Mouse (Mus musculus) G1E (cell line): ENCODE measurements around the gene Stard3. TPM values are rescaled to one million over a fixed set of nuclear protein-coding genes. Genes with fewer than 3 reads are reported as not detected.

Source experiments
- ATAC-seq: 2 replicates; pipeline ENCODE4 v1.8.0; 2016; ENCODE audit warnings: mild to moderate bottlenecking; ENCODE audit not compliant: insufficient number of reproducible peaks, poor library complexity, low FRiP score, severe bottlenecking; ENCODE audit errors: extremely low read depth
- DNase-seq: peaks from one replicate; pipeline ENCODE4 v3.0.0; 2012; ENCODE audit warnings: low spot score
- H3K27me3 ChIP-seq: 2 replicates; pipeline ENCODE4 v1.6.1; 2012; ENCODE audit warnings: mild to moderate bottlenecking, low read length, inconsistent platforms; ENCODE audit not compliant: insufficient read depth
- H3K36me3 ChIP-seq: replicated peaks from 2 replicates; pipeline ENCODE3; 2012; ENCODE audit warnings: mild to moderate bottlenecking, inconsistent platforms
- H3K4me1 ChIP-seq: 2 replicates; pipeline ENCODE4 v1.6.1; 2012; ENCODE audit warnings: low read depth, low read length, inconsistent platforms, mixed read lengths; ENCODE audit not compliant: insufficient read depth
- H3K4me3 ChIP-seq: 2 replicates; pipeline ENCODE4 v1.5.1; 2012; ENCODE audit warnings: low read depth, mild to moderate bottlenecking, inconsistent platforms, low read length, moderate library complexity, mixed read lengths
- H3K9me3 ChIP-seq: replicated peaks from 2 replicates; pipeline ENCODE4 v1.6.1; 2012; ENCODE audit warnings: inconsistent platforms
- CTCF ChIP-seq: IDR thresholded peaks from 2 replicates; pipeline ENCODE4 v1.5.1; 2012; ENCODE audit warnings: low read depth, low read length, inconsistent platforms, mixed read lengths
- GATA1 ChIP-seq: IDR thresholded peaks from 2 replicates; pipeline ENCODE4 v1.6.1; 2012; ENCODE audit warnings: borderline replicate concordance, low read length, inconsistent platforms, mixed read lengths
- GATA2 ChIP-seq: IDR thresholded peaks from 2 replicates; pipeline ENCODE4 v1.6.1; 2012; ENCODE audit warnings: low read depth, low read length, inconsistent platforms, borderline replicate concordance
- POLR2AphosphoS5 ChIP-seq: IDR thresholded peaks from 2 replicates; pipeline ENCODE4 v1.6.1; 2012; ENCODE audit warnings: low read depth, low read length, inconsistent platforms; ENCODE audit not compliant: insufficient replicate concordance
- TAL1 ChIP-seq: conservative IDR thresholded peaks from 2 replicates; pipeline ENCODE4 v1.6.1; 2012; ENCODE audit warnings: low read depth, low read length, inconsistent platforms, mixed read lengths
- polyA plus RNA-seq: library from polyadenylated mRNA; stranded (reverse); fragments of >175 nt; gene quantifications from 2 replicates; pipeline ENCODE4 v1.2.3, GENCODE M21; 2012
- total RNA-seq, 2 experiments: library from RNA; stranded (forward) in 1 of 2; stranded (reverse) in 1 of 2; fragments of 200-1000 nt in 1 of 2; fragments of >200 nt in 1 of 2; fragmentation: Nextera tagmentation in 1 of 2; gene quantifications; 2 replicates each; pipeline ENCODE4 v1.2.3; 2014 to 2017

Stard3 gene
- total and polyA plus RNA-seq, 3 experiments, result 10.9 to 22.9 (median 18.5) TPM

GRCm38 (mm10) chr11:98412797-98413301, 54.7 kb downstream of the Stard3 start:
- no peak for ATAC-seq
- Histone ChIP-seq H3K4me1 (peaks cover 6% of the 10 kb centered on the region; the same call in 1 of the 2 replicates), H3K9me3 (no peaks in the 10 kb centered on the region), H3K36me3 (no peaks in the 10 kb centered on the region), H3K27me3 (peaks cover 45% of the 10 kb centered on the region), H3K4me3 (no peak overlapping the region)
- TF ChIP-seq TAL1 (no peak), GATA2 (no peak), CTCF (no peak), GATA1 (no peak), POLR2AphosphoS5 (no peak)
- DNase-seq, result no peak

DNA sequence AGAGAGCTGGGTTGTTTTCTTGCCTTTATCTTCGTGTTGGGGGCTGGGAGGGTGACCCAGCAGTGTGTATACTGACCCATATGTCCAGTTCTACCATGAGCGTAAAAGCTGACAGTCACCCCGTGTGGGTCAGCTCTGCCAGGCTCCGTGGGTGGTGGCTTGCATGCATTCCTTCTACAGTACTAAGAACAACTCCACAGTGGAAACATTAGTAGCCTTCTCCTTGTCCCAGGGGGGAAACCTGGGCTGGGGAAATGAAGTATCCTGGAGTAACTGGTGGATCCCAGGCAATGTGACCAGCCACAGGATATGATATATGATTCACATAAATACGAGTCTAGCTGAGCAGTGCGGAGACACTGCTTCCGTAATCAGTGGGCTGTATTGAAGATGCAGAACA, 55.6 kb downstream of the Stard3 start:
- ATAC-seq (no peak), DNase-seq (no peak)
- H3K36me3 ChIP-seq, result no peaks in the 10 kb centered on the region
- no peak for TF ChIP-seq CTCF
- no peak for TF ChIP-seq GATA1
- no peak for TF ChIP-seq GATA2
- no peak overlapping the region for H3K4me3 ChIP-seq
- peaks cover 6% of the 10 kb centered on the region; the same call in 1 of the 2 replicates for H3K4me1 ChIP-seq
- peaks cover 45% of the 10 kb centered on the region for H3K27me3 ChIP-seq
- H3K9me3 ChIP-seq, result no peaks in the 10 kb centered on the region

DNA sequence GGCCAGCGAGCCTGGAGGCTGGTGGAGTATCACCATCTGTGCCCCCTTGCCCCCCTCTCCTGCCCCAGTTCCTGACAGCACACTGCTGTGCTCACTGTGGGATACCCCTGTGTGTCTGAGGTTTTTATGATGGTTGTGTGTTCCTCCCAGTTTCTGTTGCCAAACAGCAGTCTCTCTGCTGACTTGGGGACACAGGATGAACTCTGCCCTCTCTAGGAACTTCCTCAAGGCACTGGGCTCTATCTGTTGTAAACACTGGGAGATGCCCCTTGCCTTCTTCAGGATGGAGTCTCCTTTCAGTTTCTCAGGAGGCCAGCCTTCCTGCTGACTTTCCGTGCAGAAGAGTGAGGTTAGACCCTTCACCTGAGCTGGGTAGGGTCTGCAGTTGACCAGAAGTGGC, 56.0 kb downstream of the Stard3 start:
- DNase-seq, result no peak
- Histone ChIP-seq H3K36me3 (no peaks in the 10 kb centered on the region), H3K4me3 (no peak overlapping the region), H3K9me3 (no peaks in the 10 kb centered on the region), H3K4me1 (peaks cover 6% of the 10 kb centered on the region; the same call in 1 of the 2 replicates), H3K27me3 (peaks cover 50% of the 10 kb centered on the region)
- TF ChIP-seq POLR2AphosphoS5, result no peak
- no peak for TF ChIP-seq CTCF
- TF ChIP-seq GATA2, result no peak
- no peak for TF ChIP-seq TAL1
- no peak for TF ChIP-seq GATA1
- no peak for ATAC-seq

DNA sequence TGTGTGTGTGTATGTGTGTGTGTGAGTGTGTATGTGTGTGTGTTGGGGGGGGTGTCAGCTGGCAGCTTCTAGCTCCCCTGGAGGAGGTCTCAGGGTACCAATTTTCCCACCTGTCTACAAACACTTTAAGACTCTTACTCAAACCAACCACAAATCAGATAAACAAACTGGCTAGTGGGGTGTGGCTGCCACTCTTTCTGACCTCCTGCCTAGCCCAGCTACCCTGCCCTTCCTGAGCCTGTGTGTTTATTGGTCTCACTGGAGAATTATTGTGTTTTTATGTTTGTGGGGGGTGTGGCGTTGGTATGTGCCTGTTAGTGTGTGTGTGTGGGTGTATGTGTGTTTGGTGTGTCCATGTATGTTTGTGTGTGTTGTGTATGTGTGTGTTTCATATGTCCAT, 58.9 kb downstream of the Stard3 start:
- Histone ChIP-seq H3K9me3 (no peaks in the 10 kb centered on the region), H3K4me1 (peaks cover 6% of the 10 kb centered on the region; the same call in 1 of the 2 replicates), H3K27me3 (peaks cover 57% of the 10 kb centered on the region), H3K4me3 (no peak overlapping the region), H3K36me3 (no peaks in the 10 kb centered on the region)
- DNase-seq, result no peak
- no peak for ATAC-seq
- no peak for TF ChIP-seq GATA1
- no peak for TF ChIP-seq TAL1
- TF ChIP-seq GATA2, result no peak
- no peak for TF ChIP-seq POLR2AphosphoS5
- no peak for TF ChIP-seq CTCF

DNA sequence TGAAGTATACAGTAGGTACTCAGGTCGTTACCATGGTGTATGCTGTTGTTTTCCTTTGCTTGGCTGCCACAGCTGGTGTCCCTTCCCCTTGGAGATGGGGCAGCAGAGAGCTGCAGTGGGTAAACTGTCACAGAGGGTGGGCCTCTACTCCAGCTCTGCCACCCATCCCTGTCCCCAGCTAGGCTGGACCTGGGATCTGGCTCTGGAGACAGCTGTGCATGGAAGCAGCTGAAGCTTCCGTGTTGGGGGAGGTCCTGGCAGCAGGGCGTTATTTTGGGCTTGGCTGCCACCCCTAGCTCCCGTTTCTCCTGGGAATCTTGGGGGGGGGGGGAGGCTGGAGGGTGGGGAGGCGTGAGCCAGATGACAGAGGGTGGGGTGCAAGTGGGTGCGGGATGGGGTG, 60.1 kb downstream of the Stard3 start:
- no peaks in the 10 kb centered on the region for H3K36me3 ChIP-seq
- ATAC-seq, result no peak
- no peak for DNase-seq
- TF ChIP-seq GATA2 (no peak), TAL1 (no peak), GATA1 (no peak), POLR2AphosphoS5 (no peak), CTCF (no peak)
- no peak overlapping the region for H3K4me3 ChIP-seq
- peaks cover 3% of the 10 kb centered on the region; the same call in 1 of the 2 replicates for H3K4me1 ChIP-seq
- no peaks in the 10 kb centered on the region for H3K9me3 ChIP-seq
- peaks cover 52% of the 10 kb centered on the region for H3K27me3 ChIP-seq

DNA sequence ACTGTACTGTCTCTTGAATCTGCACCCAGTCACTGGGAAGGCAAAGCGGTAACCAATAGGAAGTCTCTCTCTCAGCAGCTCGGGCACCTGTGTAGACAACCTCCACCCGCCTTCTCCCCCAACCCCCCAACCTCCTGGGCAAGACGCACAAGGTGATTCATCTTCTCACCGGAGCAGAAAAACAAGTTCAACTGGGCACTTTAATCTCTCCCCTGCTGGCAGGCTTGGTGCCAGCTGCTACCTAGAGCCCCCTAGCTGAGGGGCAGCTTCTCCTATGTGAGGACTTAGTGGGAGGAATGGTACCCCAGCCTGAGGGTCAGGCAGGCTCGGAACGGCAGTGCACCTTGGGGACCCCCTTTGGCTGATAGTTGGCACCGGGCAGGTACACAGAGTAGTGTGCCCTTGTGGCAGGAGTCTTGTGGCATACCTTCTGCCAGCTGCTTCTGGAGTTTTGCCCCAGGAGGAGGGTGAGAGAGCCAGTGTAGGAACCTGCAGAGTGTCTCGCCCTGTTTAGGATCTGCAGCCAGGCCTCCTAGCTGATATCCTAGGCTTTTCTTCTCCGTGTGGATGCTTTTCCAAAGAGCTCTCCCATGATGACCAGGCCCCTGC, 60.9 kb downstream of the Stard3 start:
- no peak for DNase-seq
- H3K4me3 ChIP-seq, result no peak overlapping the region
- H3K4me1 ChIP-seq, result peaks cover 3% of the 10 kb centered on the region; the same call in 1 of the 2 replicates
- no peaks in the 10 kb centered on the region for H3K9me3 ChIP-seq
- no peak for TF ChIP-seq CTCF
- no peak for TF ChIP-seq GATA2
- TF ChIP-seq GATA1, result no peak
- no peak for TF ChIP-seq TAL1
- no peaks in the 10 kb centered on the region for H3K36me3 ChIP-seq
- H3K27me3 ChIP-seq, result peaks cover 44% of the 10 kb centered on the region
- no peak for ATAC-seq
